Mouse (Mus musculus): ENCODE measurements around the gene Fbxo46.

GRCm38 (mm10) chr7:19137380-19137779, 17.7 kb downstream of the Fbxo46 start:
- TF ChIP-seq USF1 (IDR thresholded peaks at IDR 0.05; ENCODE audit: low read depth) (no peak), TCF12 (IDR thresholded peaks at IDR 0.05; ENCODE audit: insufficient read depth, poor library complexity, severe bottlenecking) (no peak), MAX (IDR thresholded peaks at IDR 0.05; ENCODE audit: low read depth) (no peak), POLR2AphosphoS2 (IDR thresholded peaks at IDR 0.05; ENCODE audit: insufficient read length, low read depth) (no peak), MYOD1 (IDR thresholded peaks at IDR 0.05; ENCODE audit: control insufficient read depth in 1 of 3, insufficient read length in 2 of 3, low read depth in 2 of 3) (no peak)

Measured in myocyte (in vitro differentiated cells).